Mouse (Mus musculus): ENCODE results near the gene Tbc1d4.

DNA sequence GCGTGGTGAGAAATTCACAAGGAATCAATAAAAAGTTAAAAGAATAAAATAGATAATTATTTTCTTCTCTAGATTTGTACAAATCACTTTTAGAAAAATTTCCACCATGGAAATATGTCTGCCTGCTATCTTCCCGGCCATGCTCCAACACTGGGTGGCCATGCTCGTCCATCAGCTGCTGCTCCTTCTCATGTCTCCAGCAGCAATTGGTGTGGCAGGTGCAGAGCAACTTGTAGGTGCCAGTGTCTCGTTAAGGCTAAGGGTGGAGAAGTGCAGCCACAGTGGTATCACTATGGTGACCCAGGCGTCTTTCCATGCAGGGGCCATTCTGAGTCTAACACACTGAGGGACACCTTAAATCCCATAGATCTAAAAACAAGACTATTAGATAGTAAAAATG lies 67.8 kb downstream of the Tbc1d4 start:
- TF ChIP-seq CTCF (IDR thresholded peaks at IDR 0.05; ENCODE audit: borderline replicate concordance, extremely low read depth, insufficient read depth, insufficient read length) (no peak), POLR2A (IDR thresholded peaks at IDR 0.05; ENCODE audit: borderline replicate concordance, extremely low read depth, insufficient read depth, insufficient read length, poor library complexity, severe bottlenecking) (no peak)

Measured in brain, embryonic 14.5 days (tissue).